Mouse (Mus musculus): ENCODE results near the gene Mlc1. TPM values are rescaled to one million over a fixed set of nuclear protein-coding genes. Genes with fewer than 3 reads are reported as not detected.

Mlc1 gene
- polyA plus RNA-seq (2017; shearing (Covaris generic)) = under 1 TPM in 1 of 2 experiments, not detected in 1; 0.18 TPM

GRCm38 (mm10) chr15:88978281-88979137 lies at the start of gene Mlc1:
Mlc1 (minus strand) TSS chr15:88979007.

GRCm38 (mm10) chr15:88982534-88983079 lies 3.8 kb upstream of the Mlc1 start, which contains the start of gene Mov10l1:
Mov10l1 (plus strand) TSS chr15:88982909.

DNA sequence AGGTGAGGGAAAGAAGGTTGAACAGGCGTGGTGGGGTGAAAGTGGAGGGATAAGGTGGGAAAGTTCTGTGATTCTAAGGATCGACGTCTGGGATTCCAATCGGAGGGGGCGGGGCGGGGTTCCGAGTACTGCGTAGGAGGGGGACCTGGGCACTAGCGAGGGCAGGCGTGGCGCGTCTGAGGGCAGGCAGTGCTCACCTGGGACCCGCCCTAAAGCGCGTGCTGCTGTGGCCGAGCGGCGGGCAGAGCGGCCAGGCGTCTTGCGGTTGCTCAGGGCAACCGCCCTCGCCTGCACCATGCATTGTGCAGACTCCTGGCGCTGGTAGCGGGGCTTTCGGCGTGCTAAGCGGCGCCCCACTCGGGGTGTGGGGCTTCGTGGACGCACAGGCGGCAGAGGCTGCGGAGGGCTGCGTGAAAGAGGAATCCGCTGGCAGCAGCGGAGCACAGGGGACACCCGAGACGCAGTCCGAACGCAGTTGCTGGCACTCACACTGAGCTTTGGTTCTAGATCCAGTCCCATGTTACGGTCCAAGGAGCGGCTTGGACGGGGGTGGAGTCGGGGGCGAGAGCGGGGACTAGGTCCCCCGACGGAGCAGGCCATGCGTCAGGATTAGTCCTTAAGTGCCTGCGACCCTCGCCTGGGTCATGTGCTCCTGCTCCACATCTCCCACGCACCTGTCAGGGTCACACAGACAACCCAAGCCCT lies 24.3 kb downstream of the Mlc1 start, which contains the start of gene Ttll8:
Gene Ttll8, minus strand, starts transcription at position 51 of the 705 bp plus-strand sequence.

Other genes starting within 250 kb of the Mlc1 start
- 10 to 100 TPM; 50.8 to 66.2 TPM for gene Brd1, start 244.8 kb downstream of the Mlc1 start, polyA plus RNA-seq (2017; shearing (Covaris generic))
- gene Zbed4, start 227.3 kb downstream of the Mlc1 start, polyA plus RNA-seq (2017; shearing (Covaris generic)) = 1 to 10 TPM; 5.4 to 6.4 TPM
- gene Alg12, start 159.7 kb downstream of the Mlc1 start, polyA plus RNA-seq (2017; shearing (Covaris generic)) = 10 to 100 TPM in 1 of 2 experiments, 1 to 10 TPM in 1; 6.7 to 16.3 TPM
- 10 to 100 TPM; 55.1 to 56.0 TPM for gene Creld2, start 159.4 kb downstream of the Mlc1 start, polyA plus RNA-seq (2017; shearing (Covaris generic))
- gene Pim3, start 116.8 kb downstream of the Mlc1 start, polyA plus RNA-seq (2017; shearing (Covaris generic)) = 10 to 100 TPM; 29.1 to 35.7 TPM
- not detected for gene Ttll8, start 24.6 kb downstream of the Mlc1 start, polyA plus RNA-seq (2017; shearing (Covaris generic))
- under 1 TPM; 0.13 to 0.84 TPM for gene Mov10l1, start 3.9 kb upstream of the Mlc1 start, polyA plus RNA-seq (2017; shearing (Covaris generic))
- 1 to 10 TPM in 1 of 2 experiments, under 1 TPM in 1; 0.88 to 1.2 TPM for gene Panx2, start 80.7 kb upstream of the Mlc1 start, polyA plus RNA-seq (2017; shearing (Covaris generic))
- gene Trabd, start 96.1 kb upstream of the Mlc1 start, polyA plus RNA-seq (2017; shearing (Covaris generic)) = 10 to 100 TPM; 86.7 to 98.2 TPM
- 10 to 100 TPM; 53.0 to 58.7 TPM for gene Selenoo, start 110.1 kb upstream of the Mlc1 start, polyA plus RNA-seq (2017; shearing (Covaris generic))
- 10 to 100 TPM; 24.7 to 25.1 TPM for gene Tubgcp6, start 144.1 kb upstream of the Mlc1 start, polyA plus RNA-seq (2017; shearing (Covaris generic))
- gene Hdac10, start 149.7 kb upstream of the Mlc1 start, polyA plus RNA-seq (2017; shearing (Covaris generic)) = 10 to 100 TPM; 55.7 to 63.3 TPM
- gene Mapk12, start 161.7 kb upstream of the Mlc1 start, polyA plus RNA-seq (2017; shearing (Covaris generic)) = 10 to 100 TPM in 1 of 2 experiments, 1 to 10 TPM in 1; 8.4 to 18.8 TPM
- gene Mapk11, start 170.6 kb upstream of the Mlc1 start, polyA plus RNA-seq (2017; shearing (Covaris generic)) = 100 to 1,000 TPM in 1 of 2 experiments, 10 to 100 TPM in 1; 50.7 to 111 TPM
- gene Plxnb2, start 201.8 kb upstream of the Mlc1 start, polyA plus RNA-seq (2017; shearing (Covaris generic)) = 1 to 10 TPM; 2.3 to 6.2 TPM
- 10 to 100 TPM; 36.9 to 42.4 TPM for gene Dennd6b, start 217.5 kb upstream of the Mlc1 start, polyA plus RNA-seq (2017; shearing (Covaris generic))
- gene Ppp6r2, start 232.5 kb upstream of the Mlc1 start, polyA plus RNA-seq (2017; shearing (Covaris generic)) = 10 to 100 TPM; 19.8 to 22.8 TPM